Mouse (Mus musculus) heart, embryonic 11.5 days (tissue): ENCODE data around the gene Olfr298. TPM values are rescaled to one million over a fixed set of nuclear protein-coding genes. Genes with fewer than 3 reads are reported as not detected.

ENCODE experiments used
- ATAC-seq: fragments of 200-750 bp; cut with Nextera tagmentation; replicated peaks from 2 replicates; pipeline ENCODE4 v1.8.0; 2017; ENCODE audit warnings: moderate library complexity; ENCODE audit not compliant: insufficient number of reproducible peaks, low FRiP score, low TSS enrichment
- H3K27ac ChIP-seq: fragments of 300-500 bp; sonication (generic); 2 replicates; pipeline ENCODE4 v1.5.1; 2014; ENCODE audit warnings: mild to moderate bottlenecking, low read depth, low read length
- H3K27me3 ChIP-seq: fragments of 300-500 bp; sonication (generic); 2 replicates; pipeline ENCODE4 v1.6.1; 2014; ENCODE audit warnings: mild to moderate bottlenecking, low read length, mixed read lengths; ENCODE audit not compliant: control insufficient read depth, insufficient read depth
- H3K36me3 ChIP-seq: fragments of 300-500 bp; sonication (generic); 2 replicates; pipeline ENCODE4 v1.6.1; 2014; ENCODE audit warnings: mild to moderate bottlenecking, low read length, moderate library complexity, mixed read lengths; ENCODE audit not compliant: control insufficient read depth, insufficient read depth
- H3K4me1 ChIP-seq: fragments of 300-500 bp; sonication (generic); 2 replicates; pipeline ENCODE4 v1.6.1; 2014; ENCODE audit warnings: low read length; ENCODE audit not compliant: control insufficient read depth, insufficient read depth
- H3K4me2 ChIP-seq: fragments of 300-500 bp; sonication (generic); 2 replicates; pipeline ENCODE4 v1.6.1; 2014; ENCODE audit warnings: mild to moderate bottlenecking, moderate library complexity
- H3K4me3 ChIP-seq: fragments of 300-500 bp; sonication (generic); 2 replicates; pipeline ENCODE4 v1.5.1; 2014; ENCODE audit warnings: low read depth, low read length
- H3K9ac ChIP-seq: fragments of 300-500 bp; sonication (generic); 2 replicates; pipeline ENCODE4 v1.6.1; 2014; ENCODE audit warnings: mild to moderate bottlenecking, low read depth, low read length, moderate library complexity
- H3K9me3 ChIP-seq: fragments of 300-500 bp; sonication (generic); replicated peaks from 2 replicates; pipeline ENCODE4 v1.6.1; 2016; ENCODE audit warnings: low read length; ENCODE audit not compliant: control insufficient read depth
- WGBS: fragments of 180-500 bp; shearing (Covaris S2); extraction: QIAGEN DNeasy Blood & Tissue Kit; methylation state at CpG from one replicate; pipeline ENCODE4 v1.1.7; 2014; ENCODE audit not compliant: insufficient replicate concordance; 5-methylcytosine and 5-hydroxymethylcytosine counted together
- polyA plus RNA-seq: library from polyadenylated mRNA; unstranded; fragments of >200 nt; fragmentation: Nextera tagmentation; extraction: Ambion mirVana; gene quantifications from 2 replicates; pipeline ENCODE4 v1.2.1, GENCODE M21; 2014

Olfr298 gene
- not detected in 2 replicates for polyA plus RNA-seq

- ATAC-seq = no peak
- Histone ChIP-seq H3K9me3 (no peaks in the 10 kb centered on the region), H3K9ac (no peak within 1 kb of the TSS), H3K36me3 (no peaks in the 10 kb centered on the region), H3K27me3 (no peaks in the 10 kb centered on the region), H3K27ac (no peak within 1 kb of the TSS), H3K4me3 (no peak within 1 kb of the TSS), H3K4me2 (no peak within 1 kb of the TSS), H3K4me1 (no peaks in the 10 kb centered on the region)
- WGBS = 83% methylated on average over 1 of the region's 1 CpGs
Measured at GRCm38 (mm10) chr7:86492384-86492783, at the start of gene Olfr298. TSS of gene Olfr298 (minus strand) at chr7:86492484.

GRCm38 (mm10) chr7:86519668-86520067 is 27.4 kb upstream of the Olfr298 start, which contains the start of gene Olfr297:
TSS of gene Olfr297 (plus strand) at chr7:86519968.
- Histone ChIP-seq H3K27me3 (no peaks in the 10 kb centered on the region), H3K9ac (no peak within 1 kb of the TSS), H3K4me3 (no peak within 1 kb of the TSS), H3K27ac (no peak within 1 kb of the TSS), H3K36me3 (no peaks in the 10 kb centered on the region), H3K4me1 (no peaks in the 10 kb centered on the region), H3K4me2 (no peak within 1 kb of the TSS), H3K9me3 (no peaks in the 10 kb centered on the region)
- ATAC-seq = no peak

GRCm38 (mm10) chr7:86459621-86460020 is 32.7 kb downstream of the Olfr298 start, which contains the start of gene Olfr299:
TSS of gene Olfr299 (plus strand) at chr7:86459921.
- ATAC-seq = no peak
- no peak within 1 kb of the TSS for H3K27ac ChIP-seq
- H3K27me3 ChIP-seq = no peaks in the 10 kb centered on the region
- no peak within 1 kb of the TSS for H3K4me2 ChIP-seq
- no peak within 1 kb of the TSS for H3K4me3 ChIP-seq
- H3K9ac ChIP-seq = no peak within 1 kb of the TSS
- no peaks in the 10 kb centered on the region for H3K4me1 ChIP-seq
- H3K9me3 ChIP-seq = no peaks in the 10 kb centered on the region
- H3K36me3 ChIP-seq = no peaks in the 10 kb centered on the region
- WGBS = 78% methylated on average over 1 of the region's 1 CpGs

Other genes with a start within 250 kb of the Olfr298 start
- gene Vmn2r76, start 246.2 kb downstream of the Olfr298 start, polyA plus RNA-seq = not detected in 2 replicates
- gene Olfr310, start 215.3 kb downstream of the Olfr298 start, polyA plus RNA-seq = not detected in 2 replicates
- gene Olfr309, start 178.8 kb downstream of the Olfr298 start, polyA plus RNA-seq = not detected in 2 replicates
- gene Olfr308, start 166.9 kb downstream of the Olfr298 start, polyA plus RNA-seq = not detected in 2 replicates
- not detected in 2 replicates for gene Olfr307, start 154.9 kb downstream of the Olfr298 start, polyA plus RNA-seq
- not detected in 2 replicates for gene Olfr305, start 125.6 kb downstream of the Olfr298 start, polyA plus RNA-seq
- gene Olfr304, start 105.8 kb downstream of the Olfr298 start, polyA plus RNA-seq = not detected in 2 replicates
- gene Olfr303, start 94.7 kb downstream of the Olfr298 start, polyA plus RNA-seq = not detected in 2 replicates
- gene Olfr301, start 88.6 kb downstream of the Olfr298 start, polyA plus RNA-seq = not detected in 2 replicates
- not detected in 2 replicates for gene Olfr299, start 32.6 kb downstream of the Olfr298 start, polyA plus RNA-seq
- not detected in 2 replicates for gene Olfr297, start 27.5 kb upstream of the Olfr298 start, polyA plus RNA-seq
- not detected in 2 replicates for gene Olfr295, start 91.4 kb upstream of the Olfr298 start, polyA plus RNA-seq
- not detected in 2 replicates for gene Olfr294, start 124.2 kb upstream of the Olfr298 start, polyA plus RNA-seq
- not detected in 2 replicates for gene Olfr293, start 156.6 kb upstream of the Olfr298 start, polyA plus RNA-seq
- not detected in 2 replicates for gene Olfr292, start 195.8 kb upstream of the Olfr298 start, polyA plus RNA-seq